24 mouse cellular contexts compared by ENCODE assay signal in genomic region chr12:100300446-100300845, GRCm38 (mm10).
"Had no signal": no experiment of that assay in that cellular context is flagged by ENCODE, and none has a peak within 500 bp of the region (broad histone marks: within the 10 kb centered on the region; RNA-seq: fewer than 3 reads in every experiment).

No protein-coding gene starts in this region.

- H3K9me3 ChIP-seq: limb, embryonic 10.5 days; limb, embryonic 13.5 days; liver, embryonic 12.5 days; liver, embryonic 15.5 days; lung, embryonic 15.5 days; midbrain, embryonic 10.5 days; midbrain, embryonic 13.5 days; stomach, embryonic 15.5 days had no signal

- H3K4me3 ChIP-seq: limb, embryonic 10.5 days; limb, embryonic 13.5 days; liver, embryonic 12.5 days; liver, embryonic 15.5 days; lung, embryonic 15.5 days; megakaryocyte, embryonic 14.5 days; midbrain, embryonic 10.5 days; midbrain, embryonic 13.5 days; stomach, embryonic 15.5 days had no signal

- H3K36me3 ChIP-seq: liver, embryonic 15.5 days had no signal

- H3K4me1 ChIP-seq: limb, embryonic 13.5 days; liver, embryonic 12.5 days; liver, embryonic 15.5 days; stomach, embryonic 15.5 days had no signal

- DNase-seq: kidney, adult 18-20 months; kidney, adult 9 months; kidney, postnatal 14 days; layer of hippocampus, adult 9-11 months; layer of hippocampus, postnatal 36 days; liver; lung, adult 18-20 months; lung, postnatal 10 days; lung, postnatal 36 days; retina, postnatal 1 day; right cerebral cortex, postnatal 25 days; spleen, adult 18-20 months; thymus, postnatal 25 days had no signal

- H3K4me2 ChIP-seq: limb, embryonic 13.5 days; liver, embryonic 12.5 days; liver, embryonic 15.5 days; lung, embryonic 15.5 days; midbrain, embryonic 13.5 days; stomach, embryonic 15.5 days had no signal

- H3K9ac ChIP-seq: limb, embryonic 13.5 days; liver, embryonic 12.5 days; liver, embryonic 15.5 days; lung, embryonic 15.5 days; midbrain, embryonic 13.5 days; stomach, embryonic 15.5 days had no signal

- H3K27ac ChIP-seq: limb, embryonic 10.5 days; limb, embryonic 13.5 days; liver, embryonic 12.5 days; liver, embryonic 15.5 days; midbrain, embryonic 10.5 days; midbrain, embryonic 13.5 days; stomach, embryonic 15.5 days had no signal

- H3K27me3 ChIP-seq: limb, embryonic 13.5 days; liver, embryonic 12.5 days; liver, embryonic 15.5 days; lung, embryonic 15.5 days; megakaryocyte, embryonic 14.5 days; midbrain, embryonic 13.5 days; stomach, embryonic 15.5 days had no signal

- ATAC-seq: intestine, embryonic 16.5 days; midbrain, embryonic 16.5 days had no signal
